Mouse (Mus musculus) 3134 (cell line): ENCODE results near the gene Loxl1.
A peak's percentile ranks its signal among the peaks of the same experiment; 100 is the strongest.

Source experiments
- DNase-seq: peaks from one replicate; pipeline ENCODE4 v3.0.0-alpha.2; 2011; ENCODE audit warnings: low spot score; ENCODE audit not compliant: insufficient read length; ENCODE audit errors: extremely low read depth

Loxl1 gene

DNA sequence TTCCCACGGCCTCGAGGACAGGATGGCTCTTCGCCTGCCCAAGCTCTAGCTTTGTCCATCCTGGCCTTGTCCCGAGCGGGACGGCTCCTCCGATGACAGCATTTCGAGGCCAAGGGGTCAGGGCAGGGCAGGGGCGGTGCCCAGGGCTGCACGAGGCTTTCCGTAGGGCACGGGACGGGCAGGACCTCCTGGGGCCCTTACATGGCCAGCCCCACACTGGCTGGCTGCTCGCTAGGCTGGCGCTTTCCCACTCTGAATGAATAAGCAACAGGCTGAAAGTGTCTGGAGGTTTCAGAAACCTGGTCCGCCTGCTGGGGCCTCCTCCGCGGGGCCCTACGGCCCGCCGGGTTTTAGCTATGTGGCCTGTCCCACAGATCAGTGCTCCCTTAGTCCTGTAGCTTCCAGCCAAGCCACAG is at the start of gene Loxl1:
TSS of gene Loxl1 (minus strand) at position 243 of the 416 bp plus-strand sequence.
- peak; percentile 98 for DNase-seq

DNA sequence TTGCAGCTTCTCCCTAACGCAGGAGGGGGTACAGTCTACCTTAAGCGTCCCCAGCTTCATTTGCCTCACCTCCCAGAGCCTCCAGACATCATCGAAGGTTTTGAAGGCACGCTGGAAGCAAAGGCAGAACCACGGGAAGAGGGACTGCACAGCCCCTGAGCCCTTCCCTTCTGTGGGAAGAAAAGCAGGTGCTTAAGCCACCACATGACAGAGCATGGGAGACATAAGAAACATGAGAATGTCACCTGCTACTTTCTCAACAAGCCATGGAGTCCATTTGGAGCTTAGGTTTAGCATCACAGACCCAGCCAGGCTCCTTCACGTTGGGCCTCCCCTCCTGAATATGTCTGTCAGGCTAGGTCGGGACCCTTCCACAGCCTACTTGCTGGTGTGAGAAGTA is 49.0 kb upstream of the Loxl1 start:
- DNase-seq, result no peak

DNA sequence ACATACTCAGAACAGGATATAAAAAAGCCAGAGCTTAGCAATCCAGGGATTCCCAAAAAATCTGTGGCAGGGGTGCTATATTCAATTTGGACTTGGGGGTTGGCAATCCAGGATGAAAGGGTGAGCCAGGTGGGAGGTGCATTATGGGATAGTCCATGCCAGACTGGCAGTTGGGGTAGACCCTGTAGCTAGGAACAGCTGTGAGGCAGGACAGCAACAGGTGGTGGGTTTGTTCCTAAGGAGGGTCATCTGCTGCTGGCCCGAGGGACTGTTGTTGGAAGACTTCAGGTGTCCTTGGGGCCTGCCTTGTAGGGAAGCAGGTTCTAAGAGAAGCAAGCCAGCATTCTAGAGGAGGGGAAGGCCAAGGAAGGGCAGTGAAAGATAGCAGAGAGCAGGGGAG is 48.4 kb upstream of the Loxl1 start:
- DNase-seq, result no peak

DNA sequence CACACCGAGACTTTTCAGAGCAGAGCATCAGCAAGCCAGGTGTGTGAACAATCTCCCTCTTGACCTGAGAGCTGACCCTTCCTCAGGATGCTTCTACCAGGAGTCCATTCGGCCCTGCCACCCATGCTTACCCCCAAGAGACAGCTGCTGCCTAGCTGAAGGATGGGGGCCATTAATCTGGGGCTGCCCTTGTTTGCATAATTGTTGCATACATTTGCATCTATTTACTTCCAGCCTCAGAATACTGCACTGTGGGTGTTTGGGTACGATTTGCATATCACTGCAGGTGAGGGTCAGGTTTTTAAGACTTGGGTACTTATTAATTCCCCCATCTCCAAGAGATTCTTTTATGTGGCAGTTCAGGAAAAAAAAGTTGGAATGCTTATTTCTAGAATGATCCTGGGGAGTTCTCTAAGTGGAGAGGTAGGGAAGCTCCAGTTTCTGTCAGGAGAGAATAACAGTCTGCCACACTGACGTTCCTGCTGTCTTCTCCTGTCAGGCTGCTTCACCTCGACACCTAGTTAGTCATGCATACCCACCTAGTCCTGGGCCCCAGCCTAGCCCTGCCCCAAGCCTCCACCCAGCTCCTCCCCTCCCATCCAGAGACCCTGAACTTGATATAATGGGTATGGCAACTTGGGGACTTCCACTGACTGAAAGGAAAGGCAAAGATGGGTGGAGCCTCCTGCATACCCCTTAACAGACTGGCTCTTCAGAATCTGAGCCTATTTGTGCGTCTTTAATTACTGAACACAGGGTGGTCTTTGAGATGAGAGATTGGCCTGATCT is 42.5 kb upstream of the Loxl1 start:
- DNase-seq, result no peak

DNA sequence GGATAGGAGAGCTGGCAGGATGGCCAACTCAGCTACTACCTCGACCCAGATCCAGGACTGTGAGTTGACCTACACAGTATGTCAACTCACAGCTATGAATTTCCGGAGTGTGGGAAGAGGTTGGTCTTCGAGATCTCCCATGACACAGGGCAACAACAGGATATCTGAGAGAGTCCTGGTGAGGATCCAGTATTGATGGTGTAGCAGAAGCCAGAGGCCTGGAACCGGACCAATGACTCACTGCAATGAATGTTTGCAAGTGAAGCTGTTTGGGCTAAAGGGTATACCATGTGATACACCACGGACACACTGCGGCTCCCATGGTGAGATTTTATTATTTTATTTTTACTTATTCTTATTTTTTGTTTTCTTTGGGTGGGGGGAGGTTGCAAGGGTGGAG is 41.7 kb upstream of the Loxl1 start:
- peak; percentile 57 for DNase-seq

DNA sequence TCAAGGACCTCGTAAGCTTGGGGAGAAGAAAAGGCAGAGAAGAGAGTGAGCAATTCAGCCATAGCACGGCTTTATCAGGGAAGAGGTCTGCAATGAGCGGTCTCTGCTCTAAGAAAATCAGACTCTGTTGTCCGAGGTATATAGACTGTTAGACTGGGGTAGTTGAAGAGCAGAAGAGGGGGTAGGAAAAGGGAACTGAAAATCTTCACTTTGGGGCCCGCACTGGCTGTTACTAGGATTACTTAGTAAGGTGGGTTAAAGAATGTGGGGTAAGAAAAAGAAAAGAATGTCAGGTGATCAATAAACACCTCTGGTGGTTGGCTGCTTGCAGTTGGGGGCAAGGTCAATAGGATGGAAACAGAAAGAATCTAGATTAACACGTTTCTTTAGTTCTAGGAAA is 40.2 kb upstream of the Loxl1 start:
- no peak for DNase-seq

DNA sequence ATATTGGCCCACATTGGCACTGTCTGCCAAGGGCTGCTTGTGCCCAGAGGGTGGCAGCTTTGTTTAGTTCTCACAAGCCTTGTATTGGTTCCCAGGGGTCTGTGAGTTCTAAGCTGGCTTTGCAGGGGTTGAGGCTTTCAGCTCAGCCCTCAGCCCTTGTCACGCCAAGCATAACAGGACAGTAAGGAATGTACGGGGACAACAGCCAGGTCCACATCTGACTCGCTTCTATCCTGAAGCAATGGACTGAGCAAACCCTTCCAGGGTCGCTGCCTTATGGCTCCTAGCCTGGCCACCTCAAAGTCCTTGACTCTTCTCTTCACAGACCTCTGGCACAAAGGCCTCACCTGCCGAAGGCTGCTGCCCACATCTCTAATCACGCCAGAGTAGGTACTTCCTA is 34.8 kb upstream of the Loxl1 start:
- DNase-seq, result no peak

DNA sequence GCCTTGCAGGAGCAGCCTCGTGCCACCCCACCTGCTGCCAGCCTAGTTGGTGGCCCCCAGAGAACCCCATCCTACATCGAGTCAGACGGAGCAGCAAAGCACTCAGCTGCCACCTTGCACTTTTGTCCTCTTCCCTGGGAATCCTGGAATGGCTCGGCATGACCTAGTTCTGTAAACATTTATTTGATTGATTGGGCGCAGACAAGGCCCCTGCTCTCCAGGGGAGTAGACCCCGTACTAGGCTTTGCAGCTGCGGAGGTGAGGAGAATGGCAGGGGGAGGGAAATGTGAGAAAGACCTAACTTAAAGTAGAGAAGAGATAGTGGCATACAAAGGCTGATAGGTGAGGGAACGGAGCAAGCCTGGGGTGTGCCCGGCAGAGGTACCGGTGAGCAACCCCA is 33.5 kb upstream of the Loxl1 start:
- no peak for DNase-seq

DNA sequence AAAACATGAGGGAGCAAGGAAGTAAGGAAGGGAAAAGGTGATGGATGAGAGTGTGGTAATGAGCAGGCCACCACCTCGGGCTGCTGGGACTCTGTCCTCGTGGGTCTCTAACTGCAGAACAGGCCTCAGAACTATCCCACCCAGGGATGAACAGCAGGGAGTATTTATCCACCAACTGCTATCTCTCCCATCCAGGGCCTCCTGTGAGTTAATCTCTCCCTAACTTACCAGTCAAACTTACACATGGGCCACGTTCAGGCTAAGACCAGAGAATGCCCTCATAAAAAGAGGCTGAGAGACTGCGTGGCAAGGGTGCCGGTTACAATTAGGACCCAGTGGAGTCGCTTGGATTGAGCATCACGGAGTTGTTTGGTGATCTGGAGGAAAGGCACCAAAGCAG is 33.0 kb upstream of the Loxl1 start:
- DNase-seq, result no peak

DNA sequence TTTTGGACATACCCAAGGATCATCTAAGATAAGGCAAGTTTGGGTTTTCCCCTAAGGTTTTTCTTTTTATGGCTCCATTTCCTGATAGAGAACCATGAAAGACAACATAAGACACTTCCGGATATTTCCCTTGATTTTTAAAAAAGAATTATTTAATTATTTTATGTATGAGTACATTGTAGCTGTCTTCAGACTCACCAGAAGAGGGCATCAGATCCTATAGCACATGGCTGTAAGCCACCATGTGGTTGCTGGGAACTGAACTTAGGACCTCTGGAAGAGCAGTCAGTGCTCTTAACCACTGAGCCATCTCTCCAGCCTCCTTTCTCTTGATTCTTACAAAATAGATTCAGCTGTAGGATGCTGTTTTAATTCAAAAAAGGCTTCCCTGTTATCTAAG is 28.8 kb upstream of the Loxl1 start:
- no peak for DNase-seq

DNA sequence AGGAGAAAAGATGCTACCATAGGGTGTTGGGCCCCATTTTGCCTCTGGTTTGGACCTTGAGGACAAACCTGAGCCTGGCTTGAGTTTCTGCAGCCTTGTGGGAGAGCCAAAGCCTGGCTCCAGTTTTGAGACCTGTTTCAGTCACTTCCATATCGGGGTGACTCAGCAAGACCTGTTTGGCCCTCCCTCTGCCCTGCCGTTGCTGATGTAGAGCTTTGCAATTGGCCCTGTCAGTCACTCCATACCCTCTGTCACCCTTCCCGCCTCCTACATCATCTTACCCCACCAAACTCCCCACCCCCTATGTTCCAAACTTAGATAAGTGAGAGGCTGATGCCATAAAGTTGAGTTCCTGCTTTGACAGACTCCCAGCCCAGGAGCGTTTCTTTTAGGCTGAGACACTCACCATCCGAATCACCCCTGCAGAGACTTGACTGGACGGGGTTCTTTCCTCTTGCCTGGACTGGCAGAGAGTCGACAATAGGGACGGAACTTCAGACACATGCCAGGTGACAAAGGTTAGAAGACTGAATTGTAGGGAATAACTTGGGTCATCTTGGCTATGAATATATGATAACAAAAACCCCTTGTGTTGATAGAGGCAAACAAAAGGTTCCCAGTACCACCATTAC is 23.8 kb upstream of the Loxl1 start:
- no peak for DNase-seq

DNA sequence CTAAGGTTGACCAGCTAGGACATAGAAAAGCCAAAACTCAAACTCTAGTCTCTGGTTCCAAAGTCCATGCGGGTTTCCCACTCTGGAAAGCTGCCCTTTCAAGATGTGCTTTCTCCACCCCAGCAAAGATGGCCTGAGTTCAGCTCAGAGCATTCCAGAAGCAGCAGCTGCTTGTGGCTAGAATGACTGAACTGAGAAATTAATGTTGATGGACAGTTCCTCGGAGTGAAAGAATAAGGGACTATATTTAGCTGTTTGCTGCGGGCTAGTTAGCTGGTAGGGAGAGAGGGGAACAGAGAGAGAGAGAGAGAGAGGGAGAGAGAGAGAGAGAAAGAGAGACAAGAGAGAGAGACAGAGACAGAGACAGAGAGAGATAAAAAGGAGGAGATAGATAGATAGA is 18.3 kb upstream of the Loxl1 start:
- DNase-seq, result no peak

DNA sequence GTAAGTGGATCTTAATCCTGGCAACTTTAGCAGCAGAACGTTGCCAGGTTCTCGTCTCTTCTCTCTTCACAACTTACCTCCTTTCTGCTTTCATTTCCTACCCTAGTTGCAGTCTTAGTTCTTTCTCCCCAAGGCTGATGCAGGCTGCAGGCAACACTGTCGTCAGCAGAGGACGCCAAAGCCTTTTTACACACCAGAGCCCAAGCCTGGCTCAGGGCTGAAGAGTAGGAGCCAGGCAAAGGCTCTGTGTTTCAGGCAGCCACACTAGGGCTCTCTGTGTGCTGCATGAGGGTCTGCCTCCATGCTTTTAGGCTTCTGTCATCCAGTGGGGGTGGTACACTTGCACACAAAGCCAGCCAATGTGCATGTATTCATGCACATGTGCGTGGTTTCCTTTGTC is 17.3 kb upstream of the Loxl1 start:
- peak; percentile 49 for DNase-seq

DNA sequence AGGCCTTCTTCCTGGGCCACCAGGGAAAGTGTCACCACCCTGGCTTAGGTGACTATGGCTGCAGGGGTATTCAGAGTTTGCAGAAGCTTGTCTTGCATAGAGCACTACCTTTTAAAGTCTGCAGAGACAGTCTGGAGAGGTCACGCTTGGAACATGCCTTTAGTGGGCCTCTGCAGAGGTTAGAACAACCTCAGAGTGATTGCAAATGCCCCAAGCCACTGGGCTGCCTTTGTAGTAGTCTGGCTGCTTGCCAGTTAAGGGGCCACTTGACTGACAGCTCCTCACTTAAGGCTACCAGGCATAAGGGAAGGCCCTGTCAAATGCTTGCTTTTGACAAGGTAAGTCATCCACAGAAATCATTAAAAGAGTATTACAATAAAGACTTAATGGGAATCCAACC is 14.4 kb upstream of the Loxl1 start:
- DNase-seq, result no peak

DNA sequence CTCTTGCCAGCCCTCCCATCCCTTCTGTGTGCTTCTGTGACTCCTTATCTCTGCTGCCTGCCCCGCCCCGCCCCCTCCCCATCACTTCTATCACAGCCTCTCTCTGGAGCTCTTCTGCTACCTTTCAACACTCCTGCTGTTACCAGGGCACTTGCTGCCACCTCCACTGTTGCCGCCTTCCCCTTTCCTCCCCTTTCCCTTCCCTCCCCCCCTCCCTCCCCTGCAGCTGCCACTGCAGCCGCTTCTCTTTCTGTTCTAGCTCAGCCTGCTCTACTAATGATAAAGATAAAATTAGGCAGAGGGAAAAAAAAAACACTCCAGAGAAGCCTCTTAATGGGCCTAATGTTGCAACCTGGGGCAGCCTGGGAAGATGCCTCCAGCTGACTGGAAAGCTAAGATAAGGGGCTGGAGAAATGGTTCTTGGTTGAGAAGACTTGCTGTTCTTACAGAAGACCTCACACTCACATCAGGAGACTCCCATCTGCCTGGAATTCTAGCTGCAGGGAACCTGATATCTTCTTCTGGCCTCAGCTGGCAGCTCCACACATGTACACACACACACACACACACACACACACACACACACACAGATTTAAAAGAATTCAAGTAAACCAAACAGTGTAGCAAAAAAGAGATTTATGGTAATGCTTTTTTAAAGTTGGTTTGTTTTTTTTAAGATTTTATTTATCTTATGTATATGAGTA is 13.6 kb upstream of the Loxl1 start:
- DNase-seq, result no peak

DNA sequence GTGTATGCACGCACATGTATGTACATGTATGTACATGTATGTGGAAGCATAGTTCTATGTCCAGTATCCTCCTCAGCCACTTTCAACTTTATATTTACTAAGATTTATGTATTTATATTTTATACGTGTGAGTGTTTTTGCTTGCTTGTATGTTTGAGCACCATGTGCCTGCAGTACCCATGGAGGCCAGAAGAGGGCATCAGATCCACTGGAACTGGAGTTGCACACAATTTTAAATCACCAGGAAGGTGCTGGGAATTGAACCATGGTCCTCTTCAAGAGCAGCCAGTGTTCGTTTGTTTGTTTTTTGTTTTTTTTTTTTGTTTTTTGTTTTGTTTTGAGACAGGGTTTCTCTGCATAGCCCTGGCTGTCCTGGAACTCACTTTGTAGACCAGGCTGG is 8.7 kb upstream of the Loxl1 start:
- DNase-seq, result no peak

DNA sequence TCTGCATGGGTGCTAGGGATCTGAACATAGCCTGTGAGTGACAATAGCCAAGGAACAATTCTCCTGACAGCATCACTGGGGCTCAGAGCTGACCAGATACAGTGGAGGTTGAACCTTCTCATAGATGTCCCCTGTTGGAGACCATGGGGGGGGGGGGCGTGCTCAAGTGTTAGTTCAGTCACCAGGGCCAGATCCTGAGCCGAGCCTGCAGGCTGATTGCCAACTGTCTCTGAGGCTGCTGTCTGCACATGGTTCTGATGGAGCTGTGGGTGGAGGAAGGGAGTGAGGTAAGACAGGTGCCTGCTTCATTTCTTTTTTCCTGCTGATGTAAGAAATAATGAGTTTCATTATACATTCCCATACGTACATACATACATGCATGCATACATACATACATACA is 5.3 kb upstream of the Loxl1 start:
- DNase-seq, result no peak

DNA sequence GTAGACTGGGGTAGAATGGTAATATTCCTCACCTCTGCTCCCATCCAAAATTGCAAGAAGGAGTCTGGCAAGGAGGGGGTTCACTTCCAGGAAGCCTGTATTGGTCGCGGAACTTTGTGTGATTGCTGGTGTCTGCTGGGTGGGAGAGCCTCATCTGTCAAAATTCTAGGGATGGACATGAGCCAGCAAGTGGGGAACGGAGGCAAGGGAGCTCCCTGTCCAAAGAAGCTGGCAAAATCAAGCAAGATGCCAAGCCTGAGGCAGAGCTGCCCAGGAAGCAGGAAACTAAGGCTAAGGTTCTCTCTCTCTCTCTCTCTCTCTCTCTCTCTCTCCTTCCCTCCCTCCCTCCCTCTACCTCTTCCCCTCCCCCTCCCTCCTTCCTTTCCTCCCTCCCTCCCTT is 4.4 kb upstream of the Loxl1 start:
- DNase-seq, result no peak

DNA sequence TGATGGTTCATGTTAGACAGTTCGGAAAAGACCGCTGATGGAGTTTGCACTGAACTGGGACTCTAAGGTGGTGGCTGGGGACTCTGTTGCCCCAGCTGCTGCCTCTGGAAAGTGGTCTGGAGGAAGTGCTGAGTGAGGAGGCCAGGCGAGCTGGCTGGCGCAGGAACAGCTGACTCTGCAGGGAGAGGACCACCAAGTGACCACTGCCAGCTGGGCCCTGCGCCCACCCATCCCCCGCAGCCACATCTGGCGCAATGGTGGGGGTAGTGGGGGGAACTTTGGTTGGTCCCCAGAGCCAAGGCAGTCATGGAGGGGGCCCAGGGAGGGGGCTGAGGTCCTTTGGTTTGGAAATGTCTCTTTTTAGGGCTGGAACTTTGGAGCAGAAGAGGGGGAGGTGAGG is 3.8 kb upstream of the Loxl1 start:
- DNase-seq, result no peak

DNA sequence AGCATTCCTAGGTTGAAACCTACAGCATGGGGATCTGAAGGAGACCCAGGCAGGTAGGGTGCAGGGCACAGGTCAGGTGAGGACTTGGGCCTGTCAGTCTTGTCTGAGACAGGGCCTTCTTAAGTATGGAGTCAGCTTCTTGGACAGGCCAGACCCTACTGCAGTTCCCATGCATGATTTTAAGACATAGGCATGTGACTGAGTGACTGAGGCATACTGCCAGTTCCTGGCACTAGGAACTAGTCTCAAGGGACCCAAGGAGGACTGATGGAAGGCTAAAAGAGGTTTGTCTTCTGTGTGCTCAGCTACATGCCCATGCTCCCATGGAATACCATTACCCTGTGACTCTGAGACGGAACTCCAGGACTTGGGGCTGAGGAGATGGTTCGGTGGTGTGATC is 2.9 kb upstream of the Loxl1 start:
- DNase-seq, result peak; percentile 65

DNA sequence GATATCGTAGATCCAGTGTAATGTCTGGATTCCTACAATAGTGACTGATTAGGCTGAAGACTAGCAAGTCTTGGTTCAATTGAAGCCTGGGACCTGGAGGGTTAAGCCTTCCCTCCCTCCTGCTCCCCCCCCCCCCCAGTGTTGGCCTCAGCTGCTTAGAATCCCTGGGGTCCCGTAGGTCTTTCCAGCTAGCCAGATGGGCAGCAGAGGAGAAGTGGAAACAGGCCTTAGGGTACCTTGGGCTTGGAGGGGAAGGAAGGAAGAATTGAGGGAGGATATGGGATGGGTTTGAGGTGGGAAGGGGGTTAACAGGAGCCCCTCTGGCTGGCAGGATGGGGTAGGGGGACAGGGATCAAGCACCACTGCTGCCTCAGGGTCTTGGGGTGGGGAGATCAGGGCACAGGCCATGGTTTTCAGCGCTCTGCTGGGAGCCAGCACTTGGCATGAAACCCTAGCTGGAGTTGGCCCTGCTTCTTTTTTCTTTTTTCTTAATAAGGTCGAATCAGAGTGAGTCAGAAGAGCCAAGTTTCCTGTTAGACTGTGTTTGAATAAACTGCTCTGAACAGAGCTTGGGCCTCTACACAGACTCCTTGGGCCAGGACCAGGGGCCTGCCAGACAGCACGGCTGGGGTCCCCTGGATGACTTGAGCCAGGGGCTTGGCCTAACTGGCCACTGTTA is 1.8 kb upstream of the Loxl1 start:
- DNase-seq, result peak; percentile 80
